Mouse (Mus musculus) ES-E14 (cell line): Measurements from ENCODE around the gene March2.

Experiments
- CHD2 ChIP-seq: IDR thresholded peaks from 2 replicates; pipeline ENCODE4 v1.6.1; 2014; ENCODE audit warnings: mild to moderate bottlenecking, low read depth, low read length, inconsistent platforms
- HCFC1 ChIP-seq: IDR thresholded peaks from 2 replicates; pipeline ENCODE4 v1.6.1; 2012; ENCODE audit warnings: low read length, inconsistent platforms, borderline replicate concordance; ENCODE audit not compliant: insufficient read depth
- MAFK ChIP-seq: IDR thresholded peaks from 2 replicates; pipeline ENCODE4 v1.6.1; 2014; ENCODE audit warnings: mild to moderate bottlenecking, low read depth, low read length, inconsistent platforms; ENCODE audit not compliant: insufficient read depth
- ZC3H11A ChIP-seq: IDR thresholded peaks from 2 replicates; pipeline ENCODE4 v1.6.1; 2012; ENCODE audit warnings: low read depth, mild to moderate bottlenecking, inconsistent platforms, low read length, borderline replicate concordance
- ZNF384 ChIP-seq: IDR thresholded peaks from 2 replicates; pipeline ENCODE4 v1.6.1; 2012; ENCODE audit warnings: low read depth, low read length, inconsistent platforms

DNA sequence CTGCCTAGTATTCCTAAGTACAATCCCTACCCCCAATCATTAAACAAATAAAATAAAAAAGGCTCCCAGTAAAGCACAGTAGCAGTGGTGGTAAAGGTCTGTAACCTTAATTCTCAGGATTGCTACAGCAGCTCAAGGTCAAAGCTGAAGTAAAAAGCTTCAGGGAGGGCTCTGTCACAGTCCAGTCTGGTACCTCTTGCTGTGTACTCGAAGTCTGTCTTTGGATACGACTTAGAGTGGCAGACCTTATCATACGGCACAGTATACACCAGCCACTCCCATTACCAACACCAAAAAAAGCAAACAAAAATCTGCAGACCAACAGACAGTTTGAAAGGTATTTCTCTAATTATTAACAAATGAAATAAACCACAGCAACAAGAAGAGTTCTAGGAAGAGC, 51.7 kb downstream of the March2 start:
- TF ChIP-seq ZNF384, result no peak
- no peak for TF ChIP-seq MAFK
- no peak for TF ChIP-seq CHD2
- no peak for TF ChIP-seq ZC3H11A
- TF ChIP-seq HCFC1, result no peak
